Mouse (Mus musculus) thymus, postnatal 14 days (tissue): ENCODE data around the gene 3110021N24Rik.
"Not testable (repeated sequence)": the region's sequence is repeated elsewhere in the genome, so short reads cannot be mapped to it uniquely, and the experiment has no call there.

Source experiments
- DNase-seq: peaks from one replicate; pipeline ENCODE4 v3.0.0; 2021

The 3110021N24Rik gene

DNA sequence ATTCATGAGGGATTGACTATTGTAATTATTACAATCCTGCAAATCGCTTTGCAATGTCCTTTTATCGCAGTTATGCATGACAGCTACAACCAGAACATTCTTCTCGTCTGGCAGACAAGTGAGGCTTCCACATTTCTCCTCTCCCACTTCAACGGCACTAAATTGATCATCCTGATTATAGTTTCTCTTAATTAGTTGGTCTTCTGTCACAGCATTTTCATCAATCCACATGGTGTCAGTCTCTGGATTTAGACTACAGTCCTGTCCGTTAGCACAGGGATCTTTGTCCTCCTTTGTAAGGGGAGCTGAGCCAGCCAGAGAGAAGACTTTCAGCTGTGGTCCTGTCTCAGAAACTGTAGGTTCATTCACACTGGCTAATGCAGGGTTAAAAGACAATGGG is at the start of gene 3110021N24Rik:
Gene 3110021N24Rik (plus strand): TSS at position 301 of the 400 bp plus-strand sequence.
- DNase-seq, result no peak

DNA sequence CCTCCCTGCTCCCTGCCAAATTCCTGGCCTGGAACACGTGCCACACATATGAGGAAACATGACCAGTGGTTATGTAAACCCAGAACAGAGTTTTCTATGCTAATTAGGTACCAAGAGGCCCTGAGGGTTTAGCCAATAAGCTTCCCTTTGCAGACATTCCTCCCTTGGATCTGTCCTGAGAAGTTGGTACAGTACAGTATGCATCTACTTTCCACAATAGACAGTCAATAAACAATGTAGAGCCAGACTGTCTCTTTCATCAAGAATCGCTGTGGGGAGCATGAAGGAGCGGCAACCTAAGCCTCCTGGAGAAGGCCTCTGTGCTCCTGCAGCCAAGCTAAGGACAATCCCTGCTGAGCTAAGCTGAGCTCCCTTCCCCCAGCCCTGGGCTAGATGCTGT is 33.3 kb upstream of the 3110021N24Rik start:
- DNase-seq, result no peak

DNA sequence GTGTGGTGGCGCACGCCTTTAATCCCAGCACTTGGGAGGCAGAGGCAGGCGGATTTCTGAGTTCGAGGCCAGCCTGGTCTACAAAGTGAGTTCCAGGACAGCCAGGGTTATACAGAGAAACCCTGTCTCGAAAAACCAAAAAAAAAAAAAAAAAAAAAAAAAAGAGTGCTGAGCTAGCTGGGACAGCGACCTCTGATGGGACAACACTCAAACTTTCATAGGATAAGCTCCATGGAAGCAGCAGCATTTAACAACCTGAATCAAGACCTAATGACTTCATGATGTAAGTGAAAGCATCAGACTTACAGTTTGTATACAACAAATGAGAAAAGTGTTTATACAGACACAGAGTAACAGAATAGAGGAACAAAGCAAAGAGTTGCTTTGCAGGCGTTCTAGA is 32.4 kb upstream of the 3110021N24Rik start:
- not testable (repeated sequence) for DNase-seq

DNA sequence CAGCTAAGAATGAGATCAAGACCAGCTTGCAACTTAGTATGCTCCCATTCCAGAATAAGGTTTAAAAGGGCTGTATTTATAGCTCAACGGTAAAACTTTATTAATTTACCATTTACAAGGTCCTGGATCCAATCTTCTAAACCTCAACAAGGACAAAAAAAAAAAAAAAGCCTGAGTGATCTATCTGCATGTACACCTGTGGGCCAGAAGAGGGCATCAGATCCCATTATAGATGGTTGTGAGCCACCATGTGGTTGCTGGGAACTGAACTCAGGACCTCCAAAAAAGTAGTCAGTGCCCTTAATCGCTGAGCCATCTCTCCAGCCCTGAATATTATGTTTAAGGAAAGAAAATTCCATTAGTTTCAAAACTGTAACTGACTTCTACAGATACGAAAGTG is 29.0 kb upstream of the 3110021N24Rik start:
- DNase-seq, result no peak

DNA sequence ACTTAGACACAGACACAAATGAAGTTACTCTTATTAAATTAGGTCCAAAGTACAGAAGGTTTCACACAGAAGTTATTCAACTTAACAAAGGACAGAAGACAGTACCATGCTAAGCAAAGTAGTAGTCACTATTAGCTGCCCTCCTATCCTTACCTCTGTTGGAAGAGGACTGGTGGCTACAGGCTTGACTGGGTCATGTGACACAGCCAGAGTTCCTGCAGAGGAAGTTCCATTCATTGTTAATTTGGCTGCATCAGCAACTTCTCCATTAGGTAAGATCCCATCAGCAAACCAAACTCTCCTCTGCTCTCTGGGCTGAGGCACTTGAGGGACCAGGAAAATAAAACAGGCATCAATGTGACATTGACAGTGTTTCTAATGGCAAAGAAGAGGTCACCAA is 28.0 kb upstream of the 3110021N24Rik start:
- no peak for DNase-seq

DNA sequence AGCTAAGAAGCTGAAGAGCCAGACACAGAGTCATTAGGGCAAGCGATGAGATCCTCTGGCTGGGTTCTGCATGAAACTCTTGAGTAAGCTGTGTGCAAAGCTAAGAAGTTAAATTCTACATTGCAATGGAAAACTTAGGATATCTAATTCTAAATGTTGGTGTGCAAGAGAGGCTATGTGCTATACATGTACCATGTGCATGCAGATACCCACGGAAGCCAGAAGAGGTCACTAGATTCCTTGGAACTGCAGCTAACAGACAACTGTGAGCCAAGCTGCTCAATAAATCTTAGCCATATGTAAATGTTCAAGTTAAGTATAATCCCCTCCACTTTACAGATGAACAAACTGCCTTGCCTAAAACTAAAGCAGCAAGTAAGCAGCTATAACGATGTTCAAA is 22.5 kb upstream of the 3110021N24Rik start:
- peak; percentile 8 for DNase-seq

DNA sequence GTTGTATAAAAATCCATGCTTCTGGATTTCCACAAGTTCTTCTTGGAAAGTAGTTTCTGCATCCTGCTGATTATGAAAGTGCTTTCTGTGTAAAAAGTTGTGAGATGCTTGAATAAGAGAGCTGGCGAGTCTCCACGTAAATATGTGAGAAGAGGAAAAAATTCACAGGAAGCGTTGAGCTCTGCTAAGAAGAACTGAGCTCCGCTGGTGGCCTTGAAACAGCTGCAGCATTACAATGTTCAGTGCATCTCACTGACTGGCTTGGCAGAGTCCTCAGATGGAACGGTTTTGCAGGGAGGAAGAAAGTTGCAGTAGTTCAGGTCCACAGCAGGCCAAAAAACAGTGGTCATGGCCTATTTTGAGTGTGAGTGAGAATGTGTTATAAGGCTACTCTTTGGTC is 11.2 kb upstream of the 3110021N24Rik start:
- DNase-seq, result no peak

DNA sequence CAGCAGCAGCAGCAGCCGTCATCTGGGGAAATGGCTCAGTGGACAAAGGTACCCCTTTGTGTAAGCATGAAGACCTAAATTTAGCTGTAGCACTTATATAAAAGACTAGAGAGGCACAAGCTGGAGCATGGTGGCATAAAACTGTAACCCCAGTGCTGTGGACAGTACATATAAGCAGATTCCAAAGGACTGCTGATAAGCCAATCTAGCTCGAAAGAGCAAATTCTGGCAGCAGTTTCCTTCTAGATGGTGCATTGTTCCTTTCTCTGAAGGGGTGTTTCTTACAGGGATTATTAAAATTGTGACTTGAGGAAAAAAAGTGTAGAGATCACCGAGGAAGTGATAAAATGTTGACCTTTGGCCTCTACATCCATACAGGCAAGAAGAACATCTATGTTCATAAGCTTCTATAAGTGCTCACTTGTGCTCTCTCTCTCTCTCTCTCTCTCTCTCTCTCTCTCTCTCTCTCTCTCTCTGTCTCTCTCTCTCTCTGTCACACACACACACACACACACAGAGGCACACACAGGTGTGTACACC is 1.9 kb downstream of the 3110021N24Rik start:
- DNase-seq, result no peak

DNA sequence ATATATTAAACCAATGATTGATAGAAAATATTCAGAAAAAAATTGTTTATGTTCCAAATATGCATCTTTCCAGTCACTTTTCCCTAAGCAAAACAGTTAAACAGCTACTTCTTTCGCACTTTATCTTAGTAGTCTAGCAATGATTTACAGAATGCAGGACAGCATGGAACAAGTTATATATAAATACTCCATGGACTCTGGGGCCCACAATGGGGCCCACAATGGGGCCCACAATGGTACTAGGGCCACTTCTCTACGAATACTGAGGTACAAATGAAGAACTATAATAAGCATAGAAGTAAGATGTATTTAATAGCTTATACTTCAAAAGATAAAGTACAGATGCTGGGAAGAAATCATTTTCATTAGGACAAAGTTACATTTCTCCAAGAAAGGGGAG is 4.7 kb downstream of the 3110021N24Rik start:
- no peak for DNase-seq

DNA sequence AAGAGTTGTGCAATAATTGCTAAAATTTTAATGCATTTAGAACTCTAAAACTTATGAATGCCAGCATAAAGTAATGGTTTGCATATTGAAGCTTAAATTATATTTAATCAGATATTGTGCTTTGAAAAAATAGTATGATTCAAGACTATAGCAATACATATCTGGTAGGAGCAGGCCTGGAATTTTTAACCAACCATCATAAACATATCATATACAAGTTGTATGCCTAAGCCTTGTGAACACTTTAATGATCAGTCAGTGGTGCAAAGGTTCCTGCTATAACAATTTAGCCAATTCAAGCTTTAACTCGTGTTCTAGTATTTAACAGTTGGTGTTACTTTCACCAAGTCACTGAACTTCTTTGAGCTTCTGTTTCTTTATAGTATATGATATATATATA is 11.0 kb downstream of the 3110021N24Rik start:
- DNase-seq, result no peak

DNA sequence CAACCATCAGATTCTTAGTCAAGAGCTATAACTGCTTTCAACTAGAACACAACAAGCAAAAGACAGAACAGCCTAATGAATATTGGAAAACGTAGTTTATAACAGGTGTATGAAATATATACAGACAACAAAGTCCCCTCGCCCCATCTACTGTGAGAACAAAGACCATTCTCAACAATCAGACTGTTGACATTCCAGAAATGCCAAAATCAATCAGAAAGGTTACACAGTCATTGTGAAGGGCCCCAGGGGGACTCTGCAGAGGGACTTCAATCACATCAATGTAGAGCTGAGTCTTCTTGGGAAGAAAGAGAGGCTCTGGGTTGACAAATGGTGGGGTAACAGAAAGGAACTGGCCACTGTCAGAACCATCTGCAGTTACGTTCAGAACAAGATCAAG is 12.1 kb downstream of the 3110021N24Rik start:
- DNase-seq, result no peak

DNA sequence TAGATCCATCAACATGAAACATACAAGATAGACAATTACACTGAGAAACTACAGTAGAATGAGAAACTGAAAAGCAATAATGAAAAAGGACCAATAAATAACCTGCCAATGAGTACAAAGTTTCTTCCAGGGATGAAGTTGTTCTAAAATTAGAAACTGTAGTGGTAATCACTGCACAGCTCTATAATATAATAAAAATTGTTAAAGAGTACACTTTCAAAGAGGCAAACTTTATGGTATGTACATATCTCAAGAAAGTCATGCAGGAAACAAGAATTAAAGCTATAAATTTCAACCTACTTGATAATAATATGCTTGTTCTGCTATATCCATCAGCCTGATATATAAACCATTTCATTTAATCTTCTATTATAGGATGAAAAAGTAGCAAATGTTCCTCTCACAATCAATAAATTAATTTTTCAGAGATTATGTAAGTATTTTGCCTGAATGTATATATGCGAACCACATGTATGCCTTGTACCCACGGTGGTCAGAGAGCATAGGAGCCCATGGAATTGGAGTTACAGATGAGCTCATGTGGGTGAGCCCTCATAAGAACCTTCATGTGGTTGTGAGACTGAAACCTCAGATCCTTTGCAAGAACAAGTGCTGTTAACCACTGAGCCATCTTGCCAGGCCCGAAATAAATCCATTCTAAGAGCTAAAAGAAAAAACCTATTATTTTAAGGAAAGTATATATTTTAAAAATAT is 26.9 kb downstream of the 3110021N24Rik start:
- DNase-seq, result no peak

DNA sequence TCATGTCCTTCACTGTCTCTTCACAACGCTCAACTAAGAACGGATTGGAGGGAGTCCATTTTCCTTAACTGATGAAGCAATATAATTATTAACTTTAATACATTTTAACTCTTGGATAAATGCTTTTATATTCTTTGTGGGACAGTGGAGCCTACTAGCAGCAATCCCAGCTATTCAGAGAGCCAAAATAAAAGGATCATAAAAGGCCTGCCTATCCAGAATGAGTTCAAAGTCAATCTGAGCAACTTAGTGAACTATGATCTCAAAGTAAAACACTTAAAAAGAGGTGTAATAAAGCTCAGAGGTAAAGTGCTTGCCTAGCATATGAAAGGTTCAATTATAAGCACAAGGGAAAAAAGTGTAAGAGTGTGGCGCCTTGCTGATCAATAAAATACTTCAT is 40.1 kb downstream of the 3110021N24Rik start:
- no peak for DNase-seq

DNA sequence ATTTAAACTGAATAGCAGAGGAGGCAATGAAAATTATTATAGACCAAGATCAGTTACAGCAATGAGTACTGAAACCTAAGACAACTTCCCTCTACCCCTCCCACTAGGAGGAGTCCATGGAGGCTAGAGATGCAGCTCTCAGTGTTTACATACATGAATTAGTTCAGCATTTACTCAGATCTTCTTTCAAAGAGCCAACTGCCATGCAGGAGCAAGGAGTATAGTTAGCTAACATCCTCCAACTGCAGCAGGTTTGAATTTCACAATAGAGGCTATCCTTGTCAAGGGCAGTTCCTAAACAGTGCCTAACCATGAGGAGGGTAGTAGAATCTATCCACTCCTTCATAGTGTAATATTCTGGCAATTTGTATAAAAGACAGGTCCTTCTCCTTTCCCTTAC is 49.1 kb downstream of the 3110021N24Rik start:
- DNase-seq, result no peak

DNA sequence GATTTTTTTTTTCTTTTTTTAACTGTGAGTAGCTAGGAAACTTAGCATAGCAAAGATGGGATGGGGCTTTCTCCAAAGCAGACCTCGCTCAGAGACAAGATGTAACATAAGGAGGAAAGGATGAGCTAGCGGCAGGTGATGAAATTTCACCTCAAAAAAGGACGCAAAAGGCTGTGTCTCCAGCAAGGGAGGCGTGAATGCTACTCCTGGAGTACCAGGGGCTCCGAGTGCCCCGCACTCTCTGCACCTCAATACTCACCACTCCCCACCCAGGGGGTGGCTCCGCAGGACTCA is 60.3 kb downstream of the 3110021N24Rik start:
- DNase-seq, result no peak

DNA sequence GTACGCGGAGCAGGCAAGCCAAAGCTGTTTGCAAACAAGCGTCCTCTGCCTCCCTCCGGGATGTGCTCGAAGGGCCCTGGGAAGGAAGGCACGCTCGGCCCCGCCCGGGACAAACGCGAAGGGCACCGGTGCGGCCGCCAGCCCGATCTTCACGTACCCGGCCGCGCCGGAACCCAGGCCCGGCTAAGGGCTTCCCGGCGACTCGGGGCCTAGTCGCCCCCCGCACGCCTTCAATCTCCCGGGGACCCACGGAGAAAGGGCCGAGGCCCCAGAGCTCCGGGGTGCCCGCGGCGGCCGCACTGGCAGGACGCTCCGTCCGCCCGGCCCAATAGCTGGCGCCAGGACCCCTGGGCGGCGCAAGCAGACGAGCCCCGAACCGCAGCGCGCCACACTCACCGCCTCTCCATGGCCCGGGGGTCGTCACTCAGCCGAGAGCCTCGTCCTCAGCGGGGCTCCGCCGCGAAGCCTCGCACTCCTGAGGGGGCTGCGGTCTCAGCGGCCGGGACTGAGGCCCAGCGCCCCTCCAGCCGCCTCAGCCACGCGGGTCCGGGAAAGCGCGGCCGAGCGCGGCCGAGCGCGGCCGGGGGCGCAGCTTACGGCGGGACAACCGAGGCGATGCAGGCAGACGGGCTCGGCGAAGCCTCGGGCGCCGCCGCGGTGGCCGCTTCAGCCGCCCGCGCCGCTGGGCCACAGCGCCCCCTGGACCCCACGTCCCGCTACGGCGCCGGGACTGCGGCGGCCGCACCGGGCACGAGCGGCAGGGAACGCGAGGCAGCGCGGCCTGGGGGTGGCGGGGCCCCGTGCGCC is 60.8 kb downstream of the 3110021N24Rik start, which contains the start of gene Zfyve9:
Gene Zfyve9 (minus strand): TSS at position 742 of the 807 bp plus-strand sequence.
- DNase-seq, result peak; percentile 80

DNA sequence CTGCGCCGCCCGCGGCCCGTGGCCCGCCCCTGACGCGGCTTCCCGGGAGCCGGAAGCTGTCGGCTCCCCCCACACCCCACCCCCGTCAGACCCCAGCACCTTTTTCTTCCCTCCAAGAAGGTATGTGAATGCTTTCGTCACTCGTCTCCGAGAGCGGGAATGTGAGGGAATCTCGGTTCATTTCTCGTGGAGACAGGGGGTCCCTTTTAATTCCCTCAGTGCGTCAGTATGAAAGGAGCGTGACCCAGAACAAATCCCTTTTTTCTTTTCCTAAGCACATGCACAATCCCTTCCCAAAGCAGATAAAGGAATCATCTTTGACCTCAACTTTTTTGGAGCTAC is 61.4 kb downstream of the 3110021N24Rik start:
- DNase-seq, result no peak

DNA sequence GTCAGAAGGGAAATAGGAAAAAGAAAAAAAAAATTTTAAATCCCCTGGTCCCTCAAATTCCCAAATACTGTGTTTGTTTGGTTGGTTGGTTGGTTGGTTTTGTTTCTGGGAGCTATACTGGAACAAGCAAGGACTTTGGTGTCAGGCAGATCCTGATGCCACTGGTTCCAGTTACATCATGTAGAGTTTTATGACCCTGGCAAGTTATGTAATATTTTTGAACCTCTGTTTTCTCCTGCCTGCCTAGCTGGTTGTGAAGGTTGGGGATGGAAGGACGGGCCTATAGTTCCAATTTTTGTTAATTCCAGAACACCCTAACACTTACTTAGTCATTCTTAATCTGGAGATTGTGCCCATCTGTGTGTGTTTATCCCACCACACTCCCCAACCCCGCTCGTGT is 62.1 kb downstream of the 3110021N24Rik start:
- DNase-seq, result no peak

DNA sequence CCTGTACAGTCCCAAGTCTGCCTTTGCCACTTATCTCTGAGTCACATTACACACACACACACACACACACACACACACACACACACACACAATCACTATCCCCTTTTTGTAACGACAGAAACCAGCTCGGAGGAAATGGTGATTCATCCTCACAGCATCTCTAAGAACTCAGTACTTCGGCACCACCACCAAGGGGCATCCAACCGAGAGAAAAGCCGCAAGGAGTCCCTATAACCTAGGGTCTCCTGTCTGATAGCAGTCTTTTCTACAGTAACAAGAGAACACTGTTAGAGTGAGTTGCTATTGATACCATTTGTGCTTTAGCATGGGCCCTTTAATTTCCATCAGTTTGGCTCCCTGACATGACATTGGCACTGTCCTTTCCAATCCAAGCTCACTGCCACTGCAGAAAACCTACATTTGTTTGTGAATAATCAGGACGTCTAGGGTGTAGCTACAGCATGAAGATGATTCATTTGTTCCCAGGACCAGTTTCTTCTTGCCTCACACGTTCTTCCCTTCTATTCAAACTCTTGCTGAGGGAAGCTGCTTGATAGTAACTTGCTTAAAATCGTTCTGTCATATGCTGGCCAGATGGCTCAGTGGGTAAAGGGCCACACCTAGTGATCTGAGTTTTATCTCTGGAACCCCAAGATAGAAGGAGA is 63.1 kb downstream of the 3110021N24Rik start:
- DNase-seq, result no peak

DNA sequence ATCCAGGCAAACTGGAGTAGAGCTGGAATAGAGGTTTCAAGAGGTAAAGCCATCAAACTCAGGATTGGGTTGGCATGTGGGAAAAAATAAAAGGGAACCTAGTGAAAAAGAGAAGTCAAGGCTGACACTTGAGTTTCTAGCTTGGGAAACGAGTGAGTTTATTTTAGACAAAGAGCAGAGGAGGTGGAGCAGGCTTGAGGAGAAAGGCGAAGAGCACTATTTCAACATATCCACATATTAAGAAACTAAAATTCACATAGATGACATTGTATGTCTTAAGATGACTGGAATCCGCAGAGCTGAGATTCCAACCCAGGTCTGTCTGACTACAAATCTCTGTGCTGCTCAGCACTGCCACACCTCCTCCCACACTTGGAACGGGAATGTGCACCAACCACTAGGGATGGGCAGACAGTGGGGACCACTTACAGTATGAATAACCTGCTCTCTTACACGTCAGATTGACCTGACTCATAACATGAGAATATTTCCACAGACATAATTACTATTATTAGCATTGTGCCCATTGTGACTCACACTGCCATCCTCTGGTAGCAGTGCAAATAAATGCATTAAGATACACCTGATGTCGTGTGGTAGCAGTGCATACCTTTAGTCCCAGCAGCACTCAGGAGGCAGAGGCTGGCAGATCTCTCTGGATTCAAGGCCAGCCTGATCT is 69.9 kb downstream of the 3110021N24Rik start:
- no peak for DNase-seq

DNA sequence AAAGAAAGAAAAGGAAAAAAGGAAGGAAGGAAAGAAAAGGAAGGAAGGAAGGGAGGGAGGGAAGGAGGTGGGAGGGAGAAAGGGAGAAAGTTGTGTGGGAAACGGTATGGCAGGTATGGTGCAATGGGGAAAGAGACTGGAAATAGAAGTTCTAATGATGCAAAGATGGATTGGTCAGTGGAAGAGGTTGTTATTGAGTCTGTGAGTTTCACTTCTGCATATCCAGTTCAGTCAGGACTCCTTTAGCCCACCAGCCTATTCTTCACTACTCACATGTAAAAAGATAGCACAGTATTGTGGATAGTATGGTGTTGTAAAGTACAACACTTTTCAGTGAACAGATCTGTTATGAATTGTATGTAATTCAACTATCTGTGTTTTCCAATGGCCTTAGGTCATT is 71.1 kb downstream of the 3110021N24Rik start:
- no peak for DNase-seq

DNA sequence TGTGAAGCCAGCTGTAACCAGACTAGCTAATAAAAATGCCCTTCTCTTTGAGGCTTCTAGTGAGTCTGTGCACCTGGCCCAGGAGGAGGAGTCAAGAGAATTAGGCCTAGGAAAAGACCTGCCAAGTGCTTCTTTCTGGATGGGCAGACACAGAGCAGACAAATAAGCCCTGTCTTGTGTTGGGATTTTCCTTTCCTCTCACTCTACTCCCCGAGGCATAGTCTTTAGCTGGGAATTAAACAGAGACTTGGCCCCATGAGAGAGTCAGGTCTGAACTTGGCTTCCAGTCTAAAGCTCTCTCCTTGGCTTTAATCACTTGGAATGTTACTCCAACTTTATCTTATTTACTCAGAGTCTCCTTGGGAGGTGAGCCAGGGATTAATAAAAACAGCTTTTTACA is 74.5 kb downstream of the 3110021N24Rik start:
- no peak for DNase-seq

DNA sequence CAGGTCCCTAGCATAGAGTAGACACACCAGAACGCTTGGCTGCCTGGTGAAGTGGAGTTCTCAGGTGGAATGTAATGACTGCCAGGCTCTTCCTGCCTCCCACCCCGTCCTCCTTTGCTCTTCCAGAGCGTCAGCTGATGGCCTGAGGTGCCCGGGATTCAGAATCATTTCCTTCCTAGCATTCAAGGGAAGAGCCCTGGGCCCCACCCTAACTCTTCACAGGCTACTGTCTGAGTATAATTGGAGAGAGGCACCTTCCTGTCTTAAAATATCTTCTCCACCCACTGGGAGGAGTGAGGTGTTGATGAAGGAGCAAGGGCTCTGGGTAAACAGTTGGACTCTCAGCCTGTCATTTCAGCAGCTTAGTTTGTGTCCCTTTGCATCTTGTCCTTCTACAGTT is 77.3 kb downstream of the 3110021N24Rik start:
- no peak for DNase-seq
